Mouse (Mus musculus): ENCODE data around the gene Rin1. TPM values are rescaled to one million over a fixed set of nuclear protein-coding genes. Genes with fewer than 3 reads are reported as not detected.
A peak's percentile ranks its signal among the peaks of the same experiment; 100 is the strongest.

The Rin1 gene
- polyA plus RNA-seq, 1 experiment from 2014 or later = 1.4 TPM

- no peak for ATAC-seq (ENCODE audit: low FRiP score)
- WGBS = 85% methylated on average over 14 of the region's 14 CpGs
- no peak overlapping the region for H3K9ac ChIP-seq
Measured at GRCm38 (mm10) chr19:5048138-5049056, 1.9 kb upstream of the Rin1 start.

GRCm38 (mm10) chr19:5049325-5049724 lies 956 bp upstream of the Rin1 start:
- Histone ChIP-seq H3K27ac (no peak overlapping the region), H3K9me3 (replicated peaks) (no peaks in the 10 kb centered on the region), H3K9ac (no peak overlapping the region), H3K36me3 (peaks cover 43% of the 10 kb centered on the region), H3K4me2 (replicated peaks) (no peak overlapping the region), H3K4me3 (no peak overlapping the region), H3K4me1 (peaks cover 25% of the 10 kb centered on the region), H3K27me3 (peaks cover 54% of the 10 kb centered on the region)
- WGBS = 79% methylated on average over 6 of the region's 6 CpGs
- ATAC-seq (ENCODE audit: low FRiP score) = no peak

More at GRCm38 (mm10) chr19:5048138-5049056, 1.9 kb upstream of the Rin1 start:
- Histone ChIP-seq H3K27ac (no peak overlapping the region), H3K36me3 (peaks cover 49% of the 10 kb centered on the region), H3K4me1 (peaks cover 25% of the 10 kb centered on the region), H3K27me3 (peaks cover 45% of the 10 kb centered on the region), H3K4me3 (no peak overlapping the region), H3K4me2 (replicated peaks) (no peak overlapping the region), H3K9me3 (replicated peaks) (no peaks in the 10 kb centered on the region)

- H3K9me3 ChIP-seq (replicated peaks) = no peaks in the 10 kb centered on the region
- no peak for ATAC-seq (ENCODE audit: low FRiP score)
- H3K4me1 ChIP-seq = peaks cover 25% of the 10 kb centered on the region
- peak overlapping the region; percentile 11; the same call in 1 of the 2 replicates for H3K4me2 ChIP-seq (replicated peaks)
- WGBS = 8% methylated on average over 17 of the region's 17 CpGs
- H3K36me3 ChIP-seq = peaks cover 37% of the 10 kb centered on the region
- no peak overlapping the region for H3K4me3 ChIP-seq
- H3K27ac ChIP-seq = no peak overlapping the region
- H3K27me3 ChIP-seq = peaks cover 64% of the 10 kb centered on the region
- no peak overlapping the region for H3K9ac ChIP-seq
Measured at GRCm38 (mm10) chr19:5051031-5051430, 750 bp downstream of the Rin1 start.

GRCm38 (mm10) chr19:5051515-5051914 lies 1.2 kb downstream of the Rin1 start:
- peaks cover 33% of the 10 kb centered on the region for H3K36me3 ChIP-seq
- H3K9ac ChIP-seq = no peak overlapping the region
- H3K4me2 ChIP-seq (replicated peaks) = no peak overlapping the region
- 51% methylated on average over 3 of the region's 3 CpGs for WGBS
- no peak overlapping the region for H3K4me3 ChIP-seq
- no peak overlapping the region for H3K27ac ChIP-seq
- no peaks in the 10 kb centered on the region for H3K9me3 ChIP-seq (replicated peaks)
- peaks cover 64% of the 10 kb centered on the region for H3K27me3 ChIP-seq
- no peak for ATAC-seq (ENCODE audit: low FRiP score)
- peaks cover 25% of the 10 kb centered on the region for H3K4me1 ChIP-seq

GRCm38 (mm10) chr19:5052166-5052822 lies 2.0 kb downstream of the Rin1 start:
- H3K9me3 ChIP-seq (replicated peaks) = no peaks in the 10 kb centered on the region
- H3K4me3 ChIP-seq = no peak overlapping the region
- peaks cover 25% of the 10 kb centered on the region for H3K4me1 ChIP-seq
- H3K9ac ChIP-seq = no peak overlapping the region
- H3K4me2 ChIP-seq (replicated peaks) = no peak overlapping the region
- peaks cover 25% of the 10 kb centered on the region for H3K36me3 ChIP-seq
- ATAC-seq (ENCODE audit: low FRiP score) = no peak
- WGBS = 19% methylated on average over 25 of the region's 25 CpGs
- no peak overlapping the region for H3K27ac ChIP-seq
- peaks cover 64% of the 10 kb centered on the region for H3K27me3 ChIP-seq

- Histone ChIP-seq H3K36me3 (peaks cover 19% of the 10 kb centered on the region), H3K27ac (no peak overlapping the region), H3K4me2 (replicated peaks) (no peak overlapping the region), H3K9ac (no peak overlapping the region), H3K4me1 (peaks cover 26% of the 10 kb centered on the region), H3K9me3 (replicated peaks) (no peaks in the 10 kb centered on the region), H3K27me3 (peaks cover 64% of the 10 kb centered on the region), H3K4me3 (no peak overlapping the region)
- 51% methylated on average over 17 of the region's 17 CpGs for WGBS
- ATAC-seq (ENCODE audit: low FRiP score) = no peak
Measured at GRCm38 (mm10) chr19:5052853-5053252, 2.6 kb downstream of the Rin1 start.

- Histone ChIP-seq H3K27me3 (peaks cover 70% of the 10 kb centered on the region), H3K9ac (no peak overlapping the region), H3K27ac (no peak overlapping the region), H3K4me3 (no peak overlapping the region), H3K4me2 (replicated peaks) (no peak overlapping the region), H3K36me3 (peaks cover 11% of the 10 kb centered on the region), H3K4me1 (peaks cover 35% of the 10 kb centered on the region), H3K9me3 (replicated peaks) (no peaks in the 10 kb centered on the region)
- WGBS = 15% methylated on average over 9 of the region's 9 CpGs
- no peak for ATAC-seq (ENCODE audit: low FRiP score)
Measured at GRCm38 (mm10) chr19:5053909-5054308, 3.6 kb downstream of the Rin1 start.

GRCm38 (mm10) chr19:5056251-5056650 lies 6.0 kb downstream of the Rin1 start:
- no peaks in the 10 kb centered on the region for H3K9me3 ChIP-seq (replicated peaks)
- H3K27ac ChIP-seq = no peak overlapping the region
- H3K27me3 ChIP-seq = peaks cover 47% of the 10 kb centered on the region
- WGBS = 14% methylated on average over 6 of the region's 6 CpGs
- no peak overlapping the region for H3K9ac ChIP-seq
- H3K4me1 ChIP-seq = peaks cover 40% of the 10 kb centered on the region
- H3K36me3 ChIP-seq = no peaks in the 10 kb centered on the region
- peak; percentile 24; the same call in 1 of the 2 replicates for ATAC-seq (ENCODE audit: low FRiP score)
- 0 out of 2 replicates have a peak overlapping the region, but pooled peaks have one; percentile 15 for H3K4me2 ChIP-seq (replicated peaks)
- no peak overlapping the region for H3K4me3 ChIP-seq

- no peaks in the 10 kb centered on the region for H3K36me3 ChIP-seq
- H3K4me2 ChIP-seq (replicated peaks) = no peak overlapping the region
- no peak overlapping the region for H3K9ac ChIP-seq
- 24% methylated on average over 16 of the region's 16 CpGs for WGBS
- peaks cover 28% of the 10 kb centered on the region for H3K27me3 ChIP-seq
- H3K4me3 ChIP-seq = no peak overlapping the region
- ATAC-seq (ENCODE audit: low FRiP score) = no peak
- peaks cover 31% of the 10 kb centered on the region for H3K4me1 ChIP-seq
- H3K27ac ChIP-seq = no peak overlapping the region
- H3K9me3 ChIP-seq (replicated peaks) = no peaks in the 10 kb centered on the region
Measured at GRCm38 (mm10) chr19:5057876-5058775, 7.8 kb downstream of the Rin1 start.

- H3K27me3 ChIP-seq = peaks cover 19% of the 10 kb centered on the region
- ATAC-seq (ENCODE audit: low FRiP score) = 0 out of 2 replicates have a peak, but pooled peaks have one; percentile 18
- H3K4me3 ChIP-seq = no peak overlapping the region
- no peaks in the 10 kb centered on the region for H3K9me3 ChIP-seq (replicated peaks)
- H3K4me1 ChIP-seq = peaks cover 31% of the 10 kb centered on the region
- H3K9ac ChIP-seq = no peak overlapping the region
- no peaks in the 10 kb centered on the region for H3K36me3 ChIP-seq
- no peak overlapping the region for H3K4me2 ChIP-seq (replicated peaks)
- no peak overlapping the region for H3K27ac ChIP-seq
- 16% methylated on average over 10 of the region's 10 CpGs for WGBS
Measured at GRCm38 (mm10) chr19:5058801-5059771, 8.8 kb downstream of the Rin1 start.
